Mouse (Mus musculus) testis, adult 2 months (tissue): Measurements from ENCODE around the gene Ankfy1. TPM values are rescaled to one million over a fixed set of nuclear protein-coding genes. Genes with fewer than 3 reads are reported as not detected.

Source experiments
- H3K27ac ChIP-seq: fragments of 200-500 bp; 2 replicates; pipeline ENCODE4 v1.5.1; 2012; ENCODE audit warnings: low read depth, low read length; ENCODE audit not compliant: control insufficient read depth, insufficient read depth
- H3K27me3 ChIP-seq: fragments of 200-500 bp; 2 replicates; pipeline ENCODE4 v1.6.1; 2012; ENCODE audit warnings: mild to moderate bottlenecking, low read length, moderate library complexity; ENCODE audit not compliant: control insufficient read depth, insufficient read depth
- H3K36me3 ChIP-seq: fragments of 200-500 bp; 2 replicates; pipeline ENCODE4 v1.6.1; 2012; ENCODE audit warnings: mild to moderate bottlenecking, low read length; ENCODE audit not compliant: control insufficient read depth, insufficient read depth
- H3K4me1 ChIP-seq: fragments of 200-500 bp; 2 replicates; pipeline ENCODE4 v1.6.1; 2012; ENCODE audit warnings: low read length; ENCODE audit not compliant: control insufficient read depth, insufficient read depth
- H3K4me3 ChIP-seq: fragments of 200-500 bp; 2 replicates; pipeline ENCODE4 v1.5.1; 2012; ENCODE audit warnings: low read depth, mild to moderate bottlenecking, low read length, moderate library complexity, mixed read lengths; ENCODE audit not compliant: control insufficient read depth
- CTCF ChIP-seq: fragments of 200-500 bp; IDR thresholded peaks from 2 replicates; pipeline ENCODE4 v1.5.1; 2012; ENCODE audit warnings: low read depth, mild to moderate bottlenecking, inconsistent platforms, low read length, moderate library complexity; ENCODE audit not compliant: control insufficient read depth, insufficient read depth, insufficient replicate concordance
- POLR2A ChIP-seq: fragments of 200-500 bp; IDR thresholded peaks from 2 replicates; pipeline ENCODE4 v1.6.1; 2012; ENCODE audit warnings: low read depth, mild to moderate bottlenecking, inconsistent platforms, low read length, moderate library complexity; ENCODE audit not compliant: control insufficient read depth
- polyA plus RNA-seq: library from polyadenylated mRNA; depleted of rRNA; stranded (reverse); fragments of >200 nt; gene quantifications from 2 replicates; pipeline ENCODE4 v1.2.3, GENCODE M21; 2012; rRNA removed

Gene Ankfy1
- polyA plus RNA-seq = 7.5 and 7.7 TPM in 2 replicates

DNA sequence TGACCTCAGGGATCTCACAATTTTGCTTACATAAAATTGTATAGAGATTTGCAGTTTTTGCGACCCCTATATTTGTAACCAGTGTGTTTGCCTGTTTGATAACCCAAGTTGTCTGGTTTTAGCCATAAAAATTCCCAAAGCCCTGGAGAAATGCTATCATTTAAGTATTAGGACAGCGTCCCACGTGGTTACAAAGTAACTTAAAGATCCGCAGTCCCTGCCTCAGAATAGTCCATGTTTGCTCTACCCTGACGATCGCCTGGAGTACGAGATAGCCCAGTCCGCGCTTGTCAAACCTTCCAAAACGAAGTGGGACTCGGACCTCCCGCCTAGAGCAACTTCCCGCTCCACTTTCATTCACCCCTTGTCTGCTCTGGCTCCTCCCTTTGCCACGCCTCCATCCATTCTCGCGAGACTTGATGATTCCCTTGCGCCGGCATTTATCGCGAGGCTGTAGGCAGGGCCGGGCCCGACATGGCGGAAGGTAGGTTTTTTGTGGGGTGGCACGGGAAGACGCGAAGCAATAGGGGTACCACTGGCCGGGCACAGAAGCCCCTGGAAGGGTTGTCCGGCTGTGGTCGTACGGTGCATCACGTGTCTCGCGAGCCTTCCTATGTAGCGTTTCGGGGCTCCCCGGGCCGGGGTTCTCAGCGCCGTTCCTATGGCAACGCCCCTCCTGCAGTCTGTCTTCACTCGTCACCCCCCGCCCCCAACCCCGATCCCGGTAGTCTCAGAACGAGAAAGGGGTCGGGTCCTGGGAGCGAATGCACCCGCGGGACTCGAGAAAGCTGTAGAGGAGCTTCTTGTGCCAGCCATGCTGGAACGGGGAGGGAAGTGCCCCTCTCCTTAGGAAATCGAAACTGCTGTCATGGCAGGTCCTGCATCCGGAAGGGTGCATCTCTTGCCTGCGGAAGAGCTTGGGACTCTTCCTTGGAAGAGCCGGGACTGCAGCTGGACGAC is at the start of gene Ankfy1:
TSS of gene Ankfy1 (plus strand) at position 456 of the 960 bp plus-strand sequence.
- Histone ChIP-seq H3K4me3 (peak within 1 kb of the TSS; percentile 90), H3K4me1 (no peaks in the 10 kb centered on the region; the same call in none of the 2 replicates), H3K27ac (peak within 1 kb of the TSS; percentile 76), H3K36me3 (no peaks in the 10 kb centered on the region; the same call in none of the 2 replicates), H3K27me3 (no peaks in the 10 kb centered on the region)
- TF ChIP-seq POLR2A = peak; percentile 89
- no peak for TF ChIP-seq CTCF

DNA sequence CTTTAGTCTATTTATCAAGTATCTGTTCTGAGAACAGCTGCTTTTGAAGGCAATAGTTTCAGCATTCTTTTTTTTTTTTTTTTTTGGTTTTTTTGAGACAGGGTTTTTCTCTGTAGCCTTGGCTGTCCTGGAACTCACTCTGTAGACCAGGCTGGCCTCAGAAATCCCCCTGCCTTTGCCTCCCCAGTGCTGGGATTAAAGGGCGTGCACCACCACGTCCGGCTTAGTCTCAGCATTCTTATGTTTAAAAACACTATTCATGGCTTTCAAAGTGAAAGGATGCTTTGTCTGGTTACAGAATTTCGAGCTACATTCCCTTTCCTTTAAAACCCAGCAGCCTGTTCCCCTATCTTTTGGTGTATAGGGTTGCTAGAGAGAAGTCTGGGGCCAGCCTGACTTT is 47.1 kb upstream of the Ankfy1 start:
- TF ChIP-seq CTCF (no peak), POLR2A (no peak)
- Histone ChIP-seq H3K27me3 (no peaks in the 10 kb centered on the region), H3K4me3 (no peak overlapping the region), H3K36me3 (no peaks in the 10 kb centered on the region), H3K27ac (no peak overlapping the region), H3K4me1 (no peaks in the 10 kb centered on the region)

DNA sequence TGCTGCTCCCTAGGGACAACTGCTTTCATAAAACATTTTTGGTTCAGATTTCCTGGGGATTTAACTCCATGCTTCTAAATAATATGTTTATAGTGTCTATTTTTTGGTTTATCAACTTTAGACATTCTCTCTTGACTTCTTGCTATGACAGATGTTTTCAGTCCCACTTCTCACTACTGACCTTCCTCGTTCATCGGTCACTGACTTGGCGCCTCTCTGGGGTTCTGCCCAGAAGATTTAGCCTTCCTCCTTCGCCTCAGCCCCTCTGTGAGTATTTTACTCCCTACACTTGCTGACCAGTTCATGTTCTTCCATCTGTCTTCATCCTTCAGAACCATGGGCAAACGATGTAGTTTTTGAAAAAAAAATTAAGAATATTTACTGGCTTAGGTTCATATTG is 44.4 kb upstream of the Ankfy1 start:
- Histone ChIP-seq H3K27me3 (no peaks in the 10 kb centered on the region), H3K36me3 (no peaks in the 10 kb centered on the region), H3K4me3 (no peak overlapping the region), H3K27ac (no peak overlapping the region), H3K4me1 (no peaks in the 10 kb centered on the region)
- TF ChIP-seq CTCF (no peak), POLR2A (no peak)

DNA sequence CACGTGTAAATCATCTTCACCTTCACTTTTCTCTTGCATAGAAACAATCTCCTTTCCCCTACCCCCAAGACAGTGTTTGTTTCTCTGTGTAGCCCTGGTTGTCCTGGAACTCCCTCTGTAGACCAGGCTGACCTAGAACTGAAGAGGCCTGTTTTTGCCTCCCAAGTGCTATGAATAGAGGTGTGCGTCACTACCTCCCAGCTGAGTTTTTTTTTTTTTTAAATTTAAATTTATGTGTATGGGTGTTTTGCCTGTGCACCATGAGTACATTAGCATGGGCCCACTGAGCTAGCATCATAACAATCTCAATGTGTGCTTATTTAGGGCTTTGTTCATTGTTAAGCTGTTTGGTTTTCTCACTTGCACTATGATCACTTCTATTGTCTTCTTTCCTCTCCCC is 39.5 kb upstream of the Ankfy1 start:
- TF ChIP-seq CTCF = no peak
- TF ChIP-seq POLR2A = no peak
- H3K27ac ChIP-seq = no peak overlapping the region
- no peaks in the 10 kb centered on the region for H3K4me1 ChIP-seq
- no peak overlapping the region for H3K4me3 ChIP-seq
- H3K27me3 ChIP-seq = no peaks in the 10 kb centered on the region
- H3K36me3 ChIP-seq = no peaks in the 10 kb centered on the region

DNA sequence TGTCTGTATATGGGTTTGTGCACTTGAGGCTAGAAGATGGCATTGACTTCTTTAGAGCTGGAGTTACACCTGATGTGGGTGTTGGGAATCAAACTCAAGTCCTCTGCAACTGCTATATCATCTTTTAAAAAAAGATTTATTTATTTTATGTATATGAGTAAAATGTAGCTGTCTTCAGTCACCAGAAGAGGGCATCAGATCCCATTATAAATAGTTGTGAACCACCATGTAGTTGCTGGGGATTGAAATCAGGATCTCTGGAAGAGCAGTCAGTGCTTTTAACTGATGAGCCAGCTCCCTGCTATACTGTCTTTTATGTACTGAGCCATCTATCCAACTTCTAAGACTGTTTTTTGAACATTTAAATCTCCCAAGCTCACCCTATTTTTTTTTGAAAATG is 29.9 kb upstream of the Ankfy1 start:
- TF ChIP-seq POLR2A (no peak), CTCF (no peak)
- H3K27me3 ChIP-seq = no peaks in the 10 kb centered on the region
- no peaks in the 10 kb centered on the region for H3K36me3 ChIP-seq

DNA sequence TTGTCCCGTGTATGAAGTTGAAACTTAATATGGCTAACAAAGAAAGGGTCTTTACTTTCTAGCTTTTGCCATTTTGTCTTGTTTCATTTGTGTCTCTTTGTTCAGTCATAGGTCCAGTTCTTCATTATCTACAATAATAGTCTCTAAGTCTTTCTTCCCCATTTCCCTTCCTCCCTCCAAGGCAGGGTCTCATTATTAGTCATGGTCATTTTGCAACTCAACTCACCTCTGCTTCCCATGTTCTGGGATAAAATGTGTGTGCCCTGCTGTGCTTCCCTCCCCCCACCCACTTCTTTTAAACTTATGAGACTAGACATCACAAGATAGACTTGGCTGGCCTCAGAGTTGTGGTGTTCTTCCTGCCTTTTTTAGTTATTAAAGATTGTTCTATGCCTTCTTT is 29.4 kb upstream of the Ankfy1 start:
- Histone ChIP-seq H3K27ac (no peak overlapping the region), H3K36me3 (no peaks in the 10 kb centered on the region), H3K4me3 (no peak overlapping the region), H3K4me1 (no peaks in the 10 kb centered on the region), H3K27me3 (no peaks in the 10 kb centered on the region)
- no peak for TF ChIP-seq CTCF
- TF ChIP-seq POLR2A = no peak

More for the DNA sequence above, 29.9 kb upstream of the Ankfy1 start:
- no peak overlapping the region for H3K4me3 ChIP-seq
- H3K4me1 ChIP-seq = no peaks in the 10 kb centered on the region
- no peak overlapping the region for H3K27ac ChIP-seq

DNA sequence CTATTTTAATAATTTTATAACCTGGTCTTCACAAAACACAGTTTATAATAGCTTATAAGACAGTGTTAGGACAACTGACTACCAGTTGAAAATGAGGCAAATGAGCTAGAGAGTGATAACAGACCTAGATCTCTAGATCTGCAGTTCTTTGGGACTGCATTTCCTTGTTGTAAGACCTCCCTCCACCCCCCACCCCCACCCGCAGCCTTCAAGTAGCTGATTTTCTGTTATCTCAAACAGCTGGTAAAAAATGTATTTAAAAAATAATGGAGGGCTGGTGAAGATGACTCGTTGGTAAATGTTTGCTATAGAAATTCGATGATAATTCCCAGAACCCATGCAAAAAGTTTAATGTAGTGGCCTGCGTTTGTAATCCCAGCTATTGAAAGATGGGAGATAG is 25.2 kb upstream of the Ankfy1 start:
- Histone ChIP-seq H3K27me3 (no peaks in the 10 kb centered on the region), H3K36me3 (no peaks in the 10 kb centered on the region), H3K4me1 (no peaks in the 10 kb centered on the region), H3K4me3 (no peak overlapping the region), H3K27ac (no peak overlapping the region)
- TF ChIP-seq CTCF = no peak
- no peak for TF ChIP-seq POLR2A
